Mouse (Mus musculus): Measurements from ENCODE around the gene Esp15.
"Not testable (repeated sequence)": the region's sequence is repeated elsewhere in the genome, so short reads cannot be mapped to it uniquely, and the experiment has no call there.

Esp15 gene

GRCm38 (mm10) chr17:39640654-39641053 is at the start of gene Esp15:
Esp15 (plus strand) TSS chr17:39640954.
- not testable (repeated sequence) for DNase-seq (ENCODE audit: low spot score in 2 of 2)

- DNase-seq (ENCODE audit: low spot score in 2 of 2) = no peak
Observed at GRCm38 (mm10) chr17:39591550-39591949, 49.2 kb upstream of the Esp15 start.

Measured in urinary bladder, postnatal 4 days (tissue).